Mouse (Mus musculus) limb, embryonic 14.5 days (tissue): ENCODE measurements around the gene Ercc5. TPM values are rescaled to one million over a fixed set of nuclear protein-coding genes. Genes with fewer than 3 reads are reported as not detected.

Experiments used
- ATAC-seq: fragments of 200-750 bp; cut with Nextera tagmentation; 2 replicates; pipeline ENCODE4 v1.8.0; 2017; ENCODE audit warnings: low read depth, moderate number of reproducible peaks, moderate TSS enrichment; ENCODE audit not compliant: low FRiP score
- DNase-seq: peaks from one replicate; pipeline ENCODE4 v3.0.0-alpha.2; 2015; ENCODE audit warnings: low spot score
- H3K27ac ChIP-seq: fragments of 300-500 bp; sonication (generic); replicated peaks from 2 replicates; pipeline ENCODE4 v1.5.1; 2014; ENCODE audit warnings: low read depth, mild to moderate bottlenecking, low read length, moderate library complexity, mixed read lengths
- H3K27me3 ChIP-seq: fragments of 300-500 bp; sonication (generic); 2 replicates; pipeline ENCODE4 v1.6.1; 2014; ENCODE audit warnings: low read length, mixed read lengths; ENCODE audit not compliant: control insufficient read depth, insufficient read depth
- H3K36me3 ChIP-seq: fragments of 300-500 bp; sonication (generic); 2 replicates; pipeline ENCODE4 v1.6.1; 2014; ENCODE audit warnings: mild to moderate bottlenecking, low read length, moderate library complexity, mixed read lengths; ENCODE audit not compliant: control insufficient read depth, insufficient read depth
- H3K4me1 ChIP-seq: fragments of 300-500 bp; sonication (generic); 2 replicates; pipeline ENCODE4 v1.6.1; 2014; ENCODE audit warnings: antibody characterized with exemption, low read length, mixed read lengths; ENCODE audit not compliant: control insufficient read depth, insufficient read depth
- H3K4me2 ChIP-seq: fragments of 300-500 bp; sonication (generic); replicated peaks from 2 replicates; pipeline ENCODE4 v1.6.1; 2014; ENCODE audit warnings: low read depth, mild to moderate bottlenecking, low read length, moderate library complexity; ENCODE audit not compliant: severe bottlenecking
- H3K4me3 ChIP-seq: fragments of 300-500 bp; sonication (generic); replicated peaks from 2 replicates; pipeline ENCODE4 v1.5.1; 2014; ENCODE audit warnings: low read length
- H3K9ac ChIP-seq: fragments of 300-500 bp; sonication (generic); 2 replicates; pipeline ENCODE4 v1.6.1; 2014; ENCODE audit warnings: mild to moderate bottlenecking, low read depth, low read length, moderate library complexity; ENCODE audit not compliant: severe bottlenecking
- H3K9me3 ChIP-seq: fragments of 300-500 bp; sonication (generic); 2 replicates; pipeline ENCODE4 v1.6.1; 2016; ENCODE audit warnings: low read length; ENCODE audit not compliant: control insufficient read depth
- POLR2A ChIP-seq: fragments of 200-500 bp; IDR thresholded peaks from 2 replicates; pipeline ENCODE4 v1.8.0; 2012; ENCODE audit warnings: inconsistent platforms, mild to moderate bottlenecking, moderate library complexity, borderline replicate concordance; ENCODE audit not compliant: insufficient read depth, insufficient read length; ENCODE audit errors: extremely low read depth
- WGBS: fragments of 180-500 bp; shearing (Covaris S2); extraction: QIAGEN DNeasy Blood & Tissue Kit; methylation state at CpG from one replicate; pipeline ENCODE4 v1.1.7; 2014; 5-methylcytosine and 5-hydroxymethylcytosine counted together
- polyA plus RNA-seq, 2 experiments: library from polyadenylated mRNA; depleted of rRNA in 1 of 2; stranded (reverse) in 1 of 2; unstranded in 1 of 2; fragments of >200 nt; fragmentation: Nextera tagmentation in 1 of 2; extraction: Ambion mirVana in 1 of 2; gene quantifications; 2 replicates each; pipeline versions ENCODE4 v1.2.1 to v1.2.3; 2012 to 2014

Gene Ercc5
- 18.4 and 23.4 TPM in 2 replicates for polyA plus RNA-seq (2012; rRNA removed)
- polyA plus RNA-seq (2014; fragmentation: Nextera tagmentation; extraction: Ambion mirVana) = 25.2 and 28.2 TPM in 2 replicates

DNA sequence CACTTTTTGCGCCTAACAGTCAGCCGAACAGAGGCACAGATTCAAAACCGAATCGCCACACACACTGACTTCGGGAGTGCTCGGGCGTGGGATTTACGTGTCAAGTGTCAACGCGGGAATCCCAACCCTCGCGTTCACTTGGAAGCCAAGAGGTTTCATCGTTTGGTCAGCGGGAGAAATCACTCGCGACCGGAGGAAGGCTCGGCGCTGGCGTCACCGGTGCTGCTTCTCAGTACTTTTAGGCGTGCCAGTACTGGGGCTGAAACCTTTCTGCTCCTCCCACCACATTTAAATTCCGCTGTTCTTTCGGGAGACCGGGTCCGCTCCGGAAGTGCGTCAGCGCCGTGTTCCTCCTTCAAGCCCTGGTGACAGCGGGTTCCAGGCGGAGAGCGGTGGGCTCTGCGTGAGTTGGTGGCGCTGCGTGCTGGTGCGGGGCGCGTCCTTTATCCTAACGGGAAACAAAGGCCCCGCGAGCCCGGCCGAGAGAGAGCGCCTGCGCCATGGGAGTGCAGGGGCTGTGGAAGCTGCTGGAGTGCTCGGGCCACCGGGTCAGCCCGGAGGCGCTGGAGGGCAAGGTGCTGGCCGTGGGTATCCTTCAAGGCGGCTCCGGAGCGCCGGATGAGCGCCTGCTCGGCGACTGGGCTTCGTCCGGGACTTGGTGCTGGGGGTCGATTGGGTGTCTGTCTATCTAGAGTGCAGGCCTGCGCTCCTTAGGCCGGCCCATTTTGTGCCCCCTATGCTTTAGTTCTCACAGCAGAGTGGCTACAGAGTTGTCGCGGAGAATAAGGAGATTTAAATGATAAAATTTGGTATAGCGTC is at the start of gene Ercc5:
TSS of gene Ercc5 (plus strand) at position 182 of the 819 bp plus-strand sequence.
- DNase-seq (peak; percentile 95), ATAC-seq (peak; percentile 97)
- H3K9me3 ChIP-seq = no peaks in the 10 kb centered on the region
- peaks cover 17% of the 10 kb centered on the region for H3K36me3 ChIP-seq
- peak within 1 kb of the TSS; percentile 97 for H3K27ac ChIP-seq
- H3K27me3 ChIP-seq = no peaks in the 10 kb centered on the region
- WGBS = under 1% methylated on average over 63 of the region's 66 CpGs
- 0 out of 2 replicates have a peak, but pooled peaks have one; percentile 94 for TF ChIP-seq POLR2A
- H3K9ac ChIP-seq = peak within 1 kb of the TSS; percentile 94
- H3K4me3 ChIP-seq = peak within 1 kb of the TSS; percentile 90
- H3K4me2 ChIP-seq = peak within 1 kb of the TSS; percentile 73
- H3K4me1 ChIP-seq = peaks cover 11% of the 10 kb centered on the region; the same call in 1 of the 2 replicates

DNA sequence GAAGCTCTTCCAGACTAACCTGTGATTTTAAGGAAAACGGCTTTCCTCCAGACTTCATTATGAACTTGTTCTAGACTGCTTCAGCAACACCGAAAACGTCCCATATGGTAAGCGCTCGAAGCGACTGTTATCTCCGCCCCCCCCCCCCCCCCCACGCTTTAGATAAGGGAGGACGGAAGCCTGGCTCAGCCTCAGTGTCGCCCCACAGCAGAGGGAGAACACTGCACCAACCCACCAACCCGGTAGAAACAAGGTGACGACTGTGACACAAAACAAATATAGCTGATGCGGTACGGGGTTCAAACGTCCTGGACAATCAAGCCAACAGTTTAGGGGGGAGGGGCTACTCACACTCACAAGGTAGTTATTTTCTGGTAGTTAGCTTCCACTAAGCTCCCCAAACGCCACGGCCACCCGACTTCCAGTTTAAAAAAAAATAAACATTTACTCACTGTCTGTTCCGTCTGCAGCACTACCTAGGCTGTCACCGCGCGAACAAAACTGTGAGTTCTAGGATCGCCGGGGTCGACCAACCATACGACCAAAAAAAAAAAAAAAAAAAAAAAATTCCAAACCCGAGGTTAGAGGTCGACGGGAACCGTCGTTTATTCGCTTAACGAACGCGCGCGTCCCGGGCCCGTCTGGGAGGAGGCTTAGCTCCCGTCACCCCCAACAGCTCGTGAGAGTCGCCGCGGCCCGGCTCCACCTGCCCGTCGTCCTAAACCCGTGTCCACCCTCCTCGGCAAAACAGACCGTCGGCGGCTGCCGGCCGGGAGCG is 45.9 kb upstream of the Ercc5 start:
- peak overlapping the region; percentile 82 for H3K9ac ChIP-seq
- TF ChIP-seq POLR2A = no peak
- 0 out of 2 replicates have a peak, but pooled peaks cover 4% of the 10 kb centered on the region for H3K9me3 ChIP-seq
- DNase-seq (peak; percentile 46), ATAC-seq (peak; percentile 68)
- H3K36me3 ChIP-seq = peaks cover 17% of the 10 kb centered on the region
- H3K27me3 ChIP-seq = no peaks in the 10 kb centered on the region
- H3K4me1 ChIP-seq = peaks cover 3% of the 10 kb centered on the region; the same call in 1 of the 2 replicates
- peak overlapping the region; percentile 86 for H3K4me3 ChIP-seq
- peak overlapping the region; percentile 54 for H3K4me2 ChIP-seq
- H3K27ac ChIP-seq = peak overlapping the region; percentile 87
- WGBS = under 1% methylated on average over 53 of the region's 55 CpGs

DNA sequence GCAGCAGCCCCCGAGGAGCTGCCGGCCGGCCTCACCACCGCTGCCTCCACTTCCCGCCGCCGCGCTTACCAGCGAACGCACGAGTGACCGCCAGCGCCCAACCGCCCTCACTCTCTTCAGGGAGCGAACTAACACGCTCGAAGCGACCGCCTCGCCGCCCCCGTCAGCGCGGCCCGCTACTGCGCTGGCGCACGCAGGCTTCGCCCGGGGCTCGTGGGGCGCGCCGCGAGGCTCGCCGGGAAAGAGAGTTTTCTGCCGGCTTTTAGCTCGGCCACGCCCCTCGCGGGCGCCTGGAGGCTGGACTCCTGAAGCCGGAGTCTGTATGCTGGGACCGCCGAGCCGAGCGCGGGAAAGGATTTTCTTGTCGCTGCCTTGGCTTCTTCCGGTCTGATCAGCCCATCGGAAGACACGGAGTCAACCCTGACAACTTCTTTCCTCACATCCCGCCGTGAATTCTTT is 45.3 kb upstream of the Ercc5 start, which contains the start of gene Tex30:
TSS of gene Tex30 (minus strand) at position 183 of the 459 bp plus-strand sequence.
- WGBS = 0% methylated on average over 47 of the region's 55 CpGs
- no peaks in the 10 kb centered on the region for H3K27me3 ChIP-seq
- peak; percentile 48; the same call in 1 of the 2 replicates for TF ChIP-seq POLR2A
- peak within 1 kb of the TSS; percentile 82 for H3K9ac ChIP-seq
- peaks cover 23% of the 10 kb centered on the region for H3K36me3 ChIP-seq
- H3K4me1 ChIP-seq = peaks cover 3% of the 10 kb centered on the region; the same call in 1 of the 2 replicates
- peak within 1 kb of the TSS; percentile 86 for H3K4me3 ChIP-seq
- H3K9me3 ChIP-seq = no peaks in the 10 kb centered on the region
- peak within 1 kb of the TSS; percentile 54 for H3K4me2 ChIP-seq
- peak; percentile 98 for DNase-seq
- H3K27ac ChIP-seq = peak within 1 kb of the TSS; percentile 87
- ATAC-seq = peak; percentile 98

DNA sequence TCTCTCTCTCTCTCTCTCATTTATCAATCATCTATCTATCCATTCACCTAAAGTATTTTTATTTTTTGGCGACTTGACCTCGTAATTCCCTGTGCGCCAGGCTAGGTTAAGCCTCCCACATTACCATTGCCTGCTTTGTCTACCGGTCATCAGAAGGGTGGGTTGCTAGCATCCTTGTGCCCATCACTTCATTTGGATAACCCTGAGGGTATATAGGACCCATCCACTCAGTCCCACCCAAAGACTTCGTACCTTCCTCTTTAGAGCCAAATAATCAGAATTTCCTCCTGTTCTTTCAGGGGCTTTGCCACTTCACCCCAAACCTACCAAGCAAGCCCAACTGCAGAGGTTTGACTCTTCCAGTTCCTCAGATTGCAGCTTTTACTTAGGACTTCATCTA is 44.6 kb upstream of the Ercc5 start:
- Histone ChIP-seq H3K4me2 (peak overlapping the region; percentile 54), H3K4me3 (peak overlapping the region; percentile 86), H3K9me3 (no peaks in the 10 kb centered on the region), H3K9ac (peak overlapping the region; percentile 56), H3K36me3 (peaks cover 30% of the 10 kb centered on the region), H3K27me3 (no peaks in the 10 kb centered on the region), H3K27ac (no peak overlapping the region), H3K4me1 (peaks cover 3% of the 10 kb centered on the region; the same call in 1 of the 2 replicates)
- ATAC-seq (no peak), DNase-seq (no peak)
- no peak for TF ChIP-seq POLR2A
- WGBS = 10% methylated on average over 5 of the region's 5 CpGs

DNA sequence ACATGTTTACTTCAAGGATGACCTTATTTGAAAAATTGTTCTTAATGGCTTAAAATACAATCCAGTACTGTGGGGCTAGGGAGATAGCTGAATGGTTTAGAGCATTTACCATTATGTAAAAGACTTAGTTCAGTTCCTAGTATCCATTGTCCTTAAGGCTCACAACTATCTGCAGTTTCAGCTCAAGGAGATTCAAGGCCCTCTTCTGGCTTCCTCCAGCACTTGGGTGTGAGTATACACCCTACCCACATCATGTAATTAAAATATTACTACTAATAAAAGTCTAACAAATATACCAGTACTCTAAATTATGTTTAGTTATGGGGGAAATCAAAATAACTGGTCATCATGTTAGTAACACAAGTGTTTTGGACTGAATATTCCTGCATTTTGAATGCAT is 30.0 kb upstream of the Ercc5 start:
- Histone ChIP-seq H3K4me1 (0 out of 2 replicates have a peak, but pooled peaks cover 6% of the 10 kb centered on the region), H3K27ac (no peak overlapping the region), H3K27me3 (no peaks in the 10 kb centered on the region), H3K4me2 (peak overlapping the region; percentile 82), H3K9me3 (no peaks in the 10 kb centered on the region), H3K36me3 (peaks cover 34% of the 10 kb centered on the region), H3K9ac (peak overlapping the region; percentile 87; the same call in 1 of the 2 replicates), H3K4me3 (peak overlapping the region; percentile 63)
- no peak for TF ChIP-seq POLR2A
- DNase-seq = no peak
- no peak for ATAC-seq
